Mouse (Mus musculus): ENCODE results near the gene Nfkb1. TPM values are rescaled to one million over a fixed set of nuclear protein-coding genes. Genes with fewer than 3 reads are reported as not detected.
A peak's percentile ranks its signal among the peaks of the same experiment; 100 is the strongest.

The Nfkb1 gene
- total and polyA plus RNA-seq, 3 experiments = 271 to 369 (median 346) TPM

DNA sequence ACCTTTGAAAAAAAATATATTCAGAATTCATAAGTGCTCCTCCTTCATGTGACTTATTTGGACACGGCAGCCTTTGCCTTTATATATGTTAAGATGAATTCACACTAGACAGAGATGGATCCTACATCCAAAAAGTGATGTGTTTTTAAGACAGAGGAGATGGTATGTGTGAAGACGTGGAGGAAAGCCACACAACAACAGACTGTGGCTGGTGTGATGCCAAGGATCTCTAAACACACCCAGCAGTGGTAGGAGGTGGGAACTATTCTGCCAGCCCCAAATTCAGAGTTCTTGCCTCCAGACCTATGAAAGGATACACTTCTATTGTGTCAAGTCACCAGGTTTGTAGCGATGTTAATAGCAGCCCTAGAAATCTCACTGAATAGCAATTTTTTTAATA is 24.3 kb downstream of the Nfkb1 start:
- no peak for DNase-seq (ENCODE audit: extremely low read depth)
- peaks cover 38 to 87% of the 10 kb centered on the region in 2 experiments for H3K36me3 ChIP-seq (replicated peaks in 1 of 2; ENCODE audit: control insufficient read depth in 1 of 2, insufficient read depth in 1 of 2, low read length in 1 of 2)

DNA sequence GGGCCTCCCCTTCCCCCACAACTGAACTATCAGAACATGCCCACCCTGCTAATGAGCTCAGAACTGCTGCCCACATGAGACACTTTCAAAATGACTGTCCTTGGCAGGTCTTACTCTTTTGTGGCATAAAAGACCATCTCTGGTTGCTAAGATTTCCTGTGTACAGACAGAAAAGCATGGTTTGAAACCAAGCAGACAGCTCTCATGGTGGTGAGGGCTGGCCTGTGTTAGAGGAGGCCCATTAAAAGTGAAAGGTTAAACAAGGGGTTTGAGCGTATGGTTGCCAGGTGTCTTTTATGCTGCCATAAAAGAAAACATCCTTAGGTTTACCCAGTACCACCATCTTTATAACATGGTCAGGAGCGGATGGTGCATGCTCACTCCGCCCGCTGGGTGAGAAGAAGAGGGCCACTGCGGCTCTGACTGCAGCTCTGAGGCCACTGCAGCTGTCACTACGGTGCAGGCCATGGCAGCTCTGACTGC is 25.5 kb downstream of the Nfkb1 start:
- peak overlapping the region; percentile 84 for H3K27ac ChIP-seq (ENCODE audit: insufficient read depth, low read depth)
- peaks cover 46 to 93% of the 10 kb centered on the region in 2 experiments for H3K36me3 ChIP-seq (replicated peaks in 1 of 2; ENCODE audit: control insufficient read depth in 1 of 2, insufficient read depth in 1 of 2, low read length in 1 of 2)
- H3K9ac ChIP-seq (ENCODE audit: insufficient read depth, low read depth) = peak overlapping the region; percentile 22
- DNase-seq (ENCODE audit: extremely low read depth) = peak; percentile 94
- H3K9me3 ChIP-seq (replicated peaks; ENCODE audit: low read length) = peaks cover 6% of the 10 kb centered on the region
- dilution Hi-C loops (cut with MboI; ENCODE audit: extremely low pct_ligation_motif_present, extremely low pct_unique_long_range_greater_than_20kb, low sequenced_read_pairs) = no loop called here
- no peak overlapping the region for H3K4me3 ChIP-seq (replicated peaks in 1 of 3; ENCODE audit: low read depth in 2 of 3, low read length in 2 of 3, poor library complexity in 1 of 3)
- H3K4me2 ChIP-seq (ENCODE audit: insufficient read depth, low read depth, poor library complexity, severe bottlenecking) = peak overlapping the region; percentile 76
- H3K4me1 ChIP-seq (ENCODE audit: control insufficient read depth in 1 of 2, insufficient read depth in 2 of 2) = peaks cover 25 to 82% of the 10 kb centered on the region in 2 experiments
- no peaks in the 10 kb centered on the region for H3K27me3 ChIP-seq (replicated peaks)
- in situ Hi-C loops (cut with MboI; ENCODE audit: low pct_ligation_motif_present, low pct_unique_long_range_greater_than_20kb, low sequenced_read_pairs) = no loop called here
- peaks cover 21% of the 10 kb centered on the region for H3K79me2 ChIP-seq (replicated peaks; ENCODE audit: control insufficient read depth, extremely low read depth, insufficient read depth, poor library complexity, severe bottlenecking)
- TF ChIP-seq GABPA (IDR thresholded peaks at IDR 0.05; ENCODE audit: insufficient replicate concordance, low read depth, low read length) (no peak), CHD1 (IDR thresholded peaks at IDR 0.05; ENCODE audit: low read depth, low read length) (no peak; the same call in 1 of the 2 replicates), ZC3H11A (IDR thresholded peaks at IDR 0.05; ENCODE audit: low read depth, low read length) (no peak), MAZ (IDR thresholded peaks at IDR 0.05; ENCODE audit: low read depth, low read length) (peak; percentile 94), ZMIZ1 (IDR thresholded peaks at IDR 0.05; ENCODE audit: low read depth, low read length) (no peak), RCOR1 (conservative IDR thresholded peaks at IDR 0.05; ENCODE audit: low read depth, low read length) (peak; percentile 98), EP300 (IDR thresholded peaks at IDR 0.05; ENCODE audit: low read length) (peak; percentile 99), SMC3 (IDR thresholded peaks at IDR 0.05; ENCODE audit: low read depth, low read length) (peak; percentile 32; the same call in 1 of the 2 replicates), RAD21 (IDR thresholded peaks at IDR 0.05; ENCODE audit: low read depth, low read length) (peak; percentile 29), SIN3A (IDR thresholded peaks at IDR 0.05; ENCODE audit: low read length) (peak; percentile 99), PAX5 (IDR thresholded peaks at IDR 0.05; ENCODE audit: low read length) (no peak), CHD2 (IDR thresholded peaks at IDR 0.05; ENCODE audit: low read length) (peak; percentile 92), MAFK (IDR thresholded peaks at IDR 0.05; ENCODE audit: insufficient replicate concordance, low read length) (peak; percentile 94), KAT2A (IDR thresholded peaks at IDR 0.05; ENCODE audit: insufficient replicate concordance, low read length) (no peak), JUND (conservative IDR thresholded peaks at IDR 0.05; ENCODE audit: low read depth, low read length) (peak; percentile 99), USF1 (IDR thresholded peaks at IDR 0.05; ENCODE audit: low read depth, low read length) (no peak), MEF2A (IDR thresholded peaks at IDR 0.05; ENCODE audit: borderline replicate concordance, low read depth, low read length) (peak; percentile 94), NRF1 (IDR thresholded peaks at IDR 0.05; ENCODE audit: low read depth, low read length) (no peak), UBTF (IDR thresholded peaks at IDR 0.05; ENCODE audit: low read depth, low read length) (no peak), ELF1 (IDR thresholded peaks at IDR 0.05; ENCODE audit: low read depth, low read length) (0 out of 2 replicates have a peak, but pooled peaks have one; percentile 61), USF2 (conservative IDR thresholded peaks at IDR 0.05; ENCODE audit: low read depth, low read length) (no peak), POLR2A (IDR thresholded peaks at IDR 0.05; ENCODE audit: low read depth, low read length) (0 out of 2 replicates have a peak, but pooled peaks have one; percentile 12), ZNF384 (IDR thresholded peaks at IDR 0.05; ENCODE audit: low read depth, low read length) (no peak), ETS1 (conservative IDR thresholded peaks at IDR 0.05; ENCODE audit: low read depth, low read length) (peak; percentile 97), MYC (IDR thresholded peaks at IDR 0.05; ENCODE audit: low read depth, low read length) (peak; percentile 97), POLR2AphosphoS2 (IDR thresholded peaks at IDR 0.05; ENCODE audit: low read depth, low read length) (no peak), TCF12 (IDR thresholded peaks at IDR 0.05; ENCODE audit: low read depth, low read length) (peak; percentile 97)

More for the DNA sequence above, 24.3 kb downstream of the Nfkb1 start:
- peaks cover 30 to 82% of the 10 kb centered on the region in 2 experiments for H3K4me1 ChIP-seq (ENCODE audit: control insufficient read depth in 1 of 2, insufficient read depth in 2 of 2)
- H3K4me2 ChIP-seq (ENCODE audit: insufficient read depth, low read depth, poor library complexity, severe bottlenecking) = no peak overlapping the region
- in situ Hi-C loops (cut with MboI; ENCODE audit: low pct_ligation_motif_present, low pct_unique_long_range_greater_than_20kb, low sequenced_read_pairs) = no loop called here
- dilution Hi-C loops (cut with MboI; ENCODE audit: extremely low pct_ligation_motif_present, extremely low pct_unique_long_range_greater_than_20kb, low sequenced_read_pairs) = no loop called here
- no peak overlapping the region for H3K4me3 ChIP-seq (replicated peaks in 1 of 3; ENCODE audit: low read depth in 2 of 3, low read length in 2 of 3, poor library complexity in 1 of 3)
- TF ChIP-seq ELF1 (IDR thresholded peaks at IDR 0.05; ENCODE audit: low read depth, low read length) (no peak), BHLHE40 (IDR thresholded peaks at IDR 0.05; ENCODE audit: low read depth, low read length) (no peak), CHD1 (IDR thresholded peaks at IDR 0.05; ENCODE audit: low read depth, low read length) (no peak), ETS1 (conservative IDR thresholded peaks at IDR 0.05; ENCODE audit: low read depth, low read length) (no peak), SMC3 (IDR thresholded peaks at IDR 0.05; ENCODE audit: low read depth, low read length) (no peak), PAX5 (IDR thresholded peaks at IDR 0.05; ENCODE audit: low read length) (no peak), CTCF (conservative IDR thresholded peaks at IDR 0.05 in 1 of 2, IDR thresholded peaks at IDR 0.05 in 1 of 2; ENCODE audit: low read depth in 2 of 2, low read length in 2 of 2) (no peak), USF1 (IDR thresholded peaks at IDR 0.05; ENCODE audit: low read depth, low read length) (no peak), MXI1 (IDR thresholded peaks at IDR 0.05; ENCODE audit: low read depth, low read length) (no peak), EP300 (IDR thresholded peaks at IDR 0.05; ENCODE audit: low read length) (no peak), POLR2A (IDR thresholded peaks at IDR 0.05; ENCODE audit: low read depth, low read length) (no peak), MAFK (IDR thresholded peaks at IDR 0.05; ENCODE audit: insufficient replicate concordance, low read length) (no peak), NRF1 (IDR thresholded peaks at IDR 0.05; ENCODE audit: low read depth, low read length) (no peak), NELFE (IDR thresholded peaks at IDR 0.05; ENCODE audit: low read depth, low read length) (no peak), MEF2A (IDR thresholded peaks at IDR 0.05; ENCODE audit: borderline replicate concordance, low read depth, low read length) (no peak), TCF12 (IDR thresholded peaks at IDR 0.05; ENCODE audit: low read depth, low read length) (no peak)
- no peak overlapping the region for H3K9ac ChIP-seq (ENCODE audit: insufficient read depth, low read depth)
- no peak overlapping the region for H3K27ac ChIP-seq (ENCODE audit: insufficient read depth, low read depth)
- peaks cover 30% of the 10 kb centered on the region for H3K79me2 ChIP-seq (replicated peaks; ENCODE audit: control insufficient read depth, extremely low read depth, insufficient read depth, poor library complexity, severe bottlenecking)
- no peaks in the 10 kb centered on the region for H3K27me3 ChIP-seq (replicated peaks)
- H3K9me3 ChIP-seq (replicated peaks; ENCODE audit: low read length) = peaks cover 6% of the 10 kb centered on the region

Data from CH12.LX (cell line).